ENCODE assay signal across 28 mouse cellular contexts in genomic region chr2:102380581-102380980, GRCm38 (mm10).
"Had no signal": no experiment of that assay in that cellular context is flagged by ENCODE, and none has a peak within 500 bp of the region (broad histone marks: within the 10 kb centered on the region; RNA-seq: fewer than 3 reads in every experiment).

No protein-coding gene starts in this region.

- H3K36me3 ChIP-seq: forebrain, embryonic 12.5 days had no signal

- H3K27me3 ChIP-seq: embryonic facial prominence, embryonic 12.5 days; embryonic facial prominence, embryonic 13.5 days; embryonic facial prominence, embryonic 15.5 days; forebrain, embryonic 12.5 days; forebrain, embryonic 13.5 days; forebrain, embryonic 15.5 days had no signal

- H3K4me2 ChIP-seq: embryonic facial prominence, embryonic 12.5 days; embryonic facial prominence, embryonic 13.5 days; embryonic facial prominence, embryonic 15.5 days; forebrain, embryonic 12.5 days; forebrain, embryonic 13.5 days; forebrain, embryonic 15.5 days had no signal

- H3K27ac ChIP-seq: embryonic facial prominence, embryonic 10.5 days; embryonic facial prominence, embryonic 12.5 days; embryonic facial prominence, embryonic 13.5 days; embryonic facial prominence, embryonic 15.5 days; forebrain, embryonic 10.5 days; forebrain, embryonic 12.5 days; forebrain, embryonic 13.5 days; forebrain, embryonic 15.5 days; gastrocnemius, adult 2 months had no signal

- H3K4me3 ChIP-seq: embryonic facial prominence, embryonic 10.5 days; embryonic facial prominence, embryonic 12.5 days; embryonic facial prominence, embryonic 13.5 days; embryonic facial prominence, embryonic 15.5 days; erythroblast, embryonic 14.5 days; forebrain, embryonic 10.5 days; forebrain, embryonic 12.5 days; forebrain, embryonic 13.5 days; forebrain, embryonic 15.5 days; gastrocnemius, adult 2 months had no signal

- ATAC-seq: forebrain, embryonic 13.5 days; forebrain, embryonic 14.5 days; forebrain, embryonic 15.5 days; forebrain, embryonic 16.5 days; forebrain, postnatal 0 days had no signal

- DNase-seq: cerebellum, adult 18-20 months; cerebellum, adult 2 months; cerebellum, adult 8-10 months; cerebellum, adult 9-10 months; cerebellum, adult 9-11 months; cerebellum, postnatal 10 days; cerebellum, postnatal 14 days; cerebellum, postnatal 25 days; cerebellum, postnatal 36 days; embryo, embryonic 11 days; forebrain, postnatal 0 days; gastrocnemius, adult 2 months; gastrocnemius, postnatal 10 days; gastrocnemius, postnatal 14 days; gastrocnemius, postnatal 25 days; gastrocnemius, postnatal 36 days; heart, adult 18-20 months had no signal

- H3K9ac ChIP-seq: embryonic facial prominence, embryonic 12.5 days; embryonic facial prominence, embryonic 13.5 days; embryonic facial prominence, embryonic 15.5 days; forebrain, embryonic 12.5 days; forebrain, embryonic 13.5 days; forebrain, embryonic 15.5 days; forebrain, postnatal 0 days had no signal

- H3K9me3 ChIP-seq: embryonic facial prominence, embryonic 10.5 days; embryonic facial prominence, embryonic 12.5 days; embryonic facial prominence, embryonic 15.5 days; forebrain, embryonic 10.5 days; forebrain, embryonic 12.5 days; forebrain, embryonic 13.5 days; forebrain, embryonic 15.5 days had no signal
